Mouse (Mus musculus) spleen, adult 2 months (tissue): ENCODE results near the gene Hinfp.
A peak's percentile ranks its signal among the peaks of the same experiment; 100 is the strongest.

Experiments used
- CTCF ChIP-seq: fragments of 200-500 bp; IDR thresholded peaks from 2 replicates; pipeline ENCODE4 v1.5.1; 2011; ENCODE audit warnings: mild to moderate bottlenecking, inconsistent platforms; ENCODE audit not compliant: insufficient read depth, insufficient read length, insufficient replicate concordance; ENCODE audit errors: extremely low read depth
- POLR2A ChIP-seq: fragments of 200-500 bp; IDR thresholded peaks from 2 replicates; pipeline ENCODE4 v1.6.1; 2011; ENCODE audit warnings: low read depth, low read length, inconsistent platforms

- TF ChIP-seq CTCF (peak; percentile 75; the same call in 1 of the 2 replicates), POLR2A (no peak)
Measured at GRCm38 (mm10) chr9:44268027-44268360, 37.5 kb downstream of the Hinfp start.
